Mouse (Mus musculus): ENCODE measurements at regions not wholly inside any gene's neighbourhood (a gene's known extent, or its start where the extent isn't known, plus 50 kb on each side); places are given as distances from the start of the nearest gene placed in this dataset.

DNA sequence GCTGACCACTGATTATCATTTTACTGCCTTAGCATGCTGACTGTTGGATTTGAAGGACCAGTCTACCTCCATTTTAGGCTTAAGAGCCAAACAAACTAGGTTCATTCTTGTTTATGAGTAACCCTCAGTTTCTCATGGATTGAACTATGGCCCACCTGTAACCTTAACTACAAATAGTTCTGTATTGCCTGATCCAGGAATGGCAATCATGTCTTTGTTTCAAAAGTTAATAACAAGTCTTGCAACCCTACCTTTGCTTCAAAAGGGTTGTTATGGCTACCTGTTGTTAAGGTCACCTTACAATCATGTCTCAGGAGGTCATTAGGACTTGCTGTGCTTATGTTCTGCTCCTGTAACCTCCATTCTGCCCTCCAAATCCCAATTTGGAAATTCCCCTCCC, 84.0 kb upstream of the Chd2 start:
- H3K36me3 ChIP-seq (ENCODE audit: control insufficient read depth, insufficient read depth, low read length, poor library complexity, severe bottlenecking): no peaks in the 10 kb centered on the region
- H3K4me3 ChIP-seq (ENCODE audit: insufficient read depth in 1 of 2, low read depth in 1 of 2, low read length in 2 of 2, poor library complexity in 1 of 2, severe bottlenecking in 1 of 2): no peak overlapping the region
- in situ Hi-C loops (cut with MboI; ENCODE audit: low sequenced_read_pairs in 2 of 2, unreplicated experiment in 2 of 2): no loop called here
- H3K9ac ChIP-seq (ENCODE audit: insufficient read depth, low read depth, low read length, poor library complexity, severe bottlenecking): no peak overlapping the region
- no peak for DNase-seq (ENCODE audit: low read depth, low spot score)
- H3K9me3 ChIP-seq (ENCODE audit: control insufficient read depth, insufficient read depth, low read depth, low read length): no peaks in the 10 kb centered on the region
- H3K27ac ChIP-seq (ENCODE audit: insufficient read depth, low read depth, low read length, poor library complexity, severe bottlenecking): no peak overlapping the region
- peaks cover 0 to 25% of the 10 kb centered on the region in 2 experiments; a peak in 2 of 4 replicates for H3K4me1 ChIP-seq (ENCODE audit: control insufficient read depth in 2 of 2, insufficient read depth in 2 of 2, low read length in 2 of 2, poor library complexity in 1 of 2)
- TF ChIP-seq HCFC1 (IDR thresholded peaks at IDR 0.05; ENCODE audit: borderline replicate concordance, insufficient read depth, low read length): no peak
- TF ChIP-seq CHD2 (IDR thresholded peaks at IDR 0.05; ENCODE audit: low read depth, low read length): no peak
- no peak for TF ChIP-seq ZC3H11A (IDR thresholded peaks at IDR 0.05; ENCODE audit: borderline replicate concordance, low read depth, low read length)
- TF ChIP-seq ZNF384 (IDR thresholded peaks at IDR 0.05; ENCODE audit: low read depth, low read length): no peak
- no peak for TF ChIP-seq MAFK (IDR thresholded peaks at IDR 0.05; ENCODE audit: insufficient read depth, low read depth, low read length)

DNA sequence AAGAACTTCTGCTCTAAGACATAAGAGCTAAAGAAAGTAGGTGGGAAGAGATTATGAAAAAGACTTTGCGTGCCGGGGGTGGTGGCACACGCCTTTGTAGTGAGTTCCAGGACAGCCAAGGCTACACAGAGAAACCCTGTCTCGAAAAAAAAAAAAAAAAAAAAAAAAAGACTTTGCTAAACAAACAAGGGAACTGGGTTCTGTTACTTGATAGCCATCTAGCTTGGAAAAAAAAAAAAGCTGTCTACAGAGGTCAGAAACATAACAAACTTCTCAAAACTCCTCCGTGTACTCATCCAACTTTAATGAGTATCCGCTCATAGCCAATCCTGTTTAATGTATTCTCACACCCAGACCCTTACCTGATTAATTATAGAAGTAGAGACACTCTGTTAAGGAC, 83.4 kb upstream of the Chd2 start:
- Histone ChIP-seq H3K9ac (ENCODE audit: insufficient read depth, low read depth, low read length, poor library complexity, severe bottlenecking) (no peak overlapping the region), H3K36me3 (ENCODE audit: control insufficient read depth, insufficient read depth, low read length, poor library complexity, severe bottlenecking) (no peaks in the 10 kb centered on the region), H3K4me3 (ENCODE audit: insufficient read depth in 1 of 2, low read depth in 1 of 2, low read length in 2 of 2, poor library complexity in 1 of 2, severe bottlenecking in 1 of 2) (no peak overlapping the region), H3K9me3 (ENCODE audit: control insufficient read depth, insufficient read depth, low read depth, low read length) (no peaks in the 10 kb centered on the region), H3K4me1 (ENCODE audit: control insufficient read depth in 2 of 2, insufficient read depth in 2 of 2, low read length in 2 of 2, poor library complexity in 1 of 2) (peaks cover 0 to 25% of the 10 kb centered on the region in 2 experiments; a peak in 2 of 4 replicates), H3K27ac (ENCODE audit: insufficient read depth, low read depth, low read length, poor library complexity, severe bottlenecking) (no peak overlapping the region)
- TF ChIP-seq MAFK (IDR thresholded peaks at IDR 0.05; ENCODE audit: insufficient read depth, low read depth, low read length) (no peak), CHD2 (IDR thresholded peaks at IDR 0.05; ENCODE audit: low read depth, low read length) (no peak), HCFC1 (IDR thresholded peaks at IDR 0.05; ENCODE audit: borderline replicate concordance, insufficient read depth, low read length) (no peak), ZNF384 (IDR thresholded peaks at IDR 0.05; ENCODE audit: low read depth, low read length) (no peak), ZC3H11A (IDR thresholded peaks at IDR 0.05; ENCODE audit: borderline replicate concordance, low read depth, low read length) (no peak)
- DNase-seq (ENCODE audit: low read depth, low spot score): no peak
- in situ Hi-C loops (cut with MboI; ENCODE audit: low sequenced_read_pairs in 2 of 2, unreplicated experiment in 2 of 2): no loop called here

DNA sequence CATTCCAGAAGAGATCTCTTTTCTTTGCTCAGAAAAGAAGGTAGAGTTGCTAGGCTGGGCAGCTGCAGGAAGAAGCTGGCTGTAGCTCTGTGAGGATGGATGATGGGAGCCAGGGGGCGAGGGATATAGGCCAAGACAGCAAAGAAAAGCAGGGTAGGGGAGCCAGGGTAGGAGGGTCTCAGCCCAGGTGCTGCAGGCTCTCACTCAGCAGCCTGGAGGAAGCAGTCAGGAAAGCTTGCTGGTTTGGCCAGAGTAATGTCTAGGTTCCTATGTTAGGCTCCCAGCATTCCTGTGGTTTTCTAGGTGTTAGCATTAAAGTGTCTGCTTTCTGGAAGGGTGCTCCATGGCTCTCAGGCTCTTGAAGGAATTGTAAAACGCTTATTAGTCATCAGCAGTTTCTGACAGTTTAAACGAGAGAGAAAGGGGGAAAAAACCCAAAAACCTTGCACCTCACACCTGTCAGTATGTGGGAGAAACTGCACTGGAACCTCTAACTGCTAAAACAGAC, 82.5 kb upstream of the Chd2 start:
- Histone ChIP-seq H3K4me3 (ENCODE audit: insufficient read depth in 1 of 2, low read depth in 1 of 2, low read length in 2 of 2, poor library complexity in 1 of 2, severe bottlenecking in 1 of 2) (no peak overlapping the region), H3K27ac (ENCODE audit: insufficient read depth, low read depth, low read length, poor library complexity, severe bottlenecking) (peak overlapping the region; percentile 59; the same call in 1 of the 2 replicates), H3K9ac (ENCODE audit: insufficient read depth, low read depth, low read length, poor library complexity, severe bottlenecking) (peak overlapping the region; percentile 42; the same call in 1 of the 2 replicates), H3K4me1 (ENCODE audit: control insufficient read depth in 2 of 2, insufficient read depth in 2 of 2, low read length in 2 of 2, poor library complexity in 1 of 2) (peaks cover 0 to 23% of the 10 kb centered on the region in 2 experiments; a peak in 2 of 4 replicates), H3K9me3 (ENCODE audit: control insufficient read depth, insufficient read depth, low read depth, low read length) (no peaks in the 10 kb centered on the region), H3K36me3 (ENCODE audit: control insufficient read depth, insufficient read depth, low read length, poor library complexity, severe bottlenecking) (no peaks in the 10 kb centered on the region)
- DNase-seq (ENCODE audit: low read depth, low spot score): no peak
- in situ Hi-C loops (cut with MboI; ENCODE audit: low sequenced_read_pairs in 2 of 2, unreplicated experiment in 2 of 2): no loop called here
- no peak for TF ChIP-seq HCFC1 (IDR thresholded peaks at IDR 0.05; ENCODE audit: borderline replicate concordance, insufficient read depth, low read length)
- no peak for TF ChIP-seq CHD2 (IDR thresholded peaks at IDR 0.05; ENCODE audit: low read depth, low read length)
- no peak for TF ChIP-seq ZC3H11A (IDR thresholded peaks at IDR 0.05; ENCODE audit: borderline replicate concordance, low read depth, low read length)
- no peak for TF ChIP-seq ZNF384 (IDR thresholded peaks at IDR 0.05; ENCODE audit: low read depth, low read length)
- no peak for TF ChIP-seq MAFK (IDR thresholded peaks at IDR 0.05; ENCODE audit: insufficient read depth, low read depth, low read length)

DNA sequence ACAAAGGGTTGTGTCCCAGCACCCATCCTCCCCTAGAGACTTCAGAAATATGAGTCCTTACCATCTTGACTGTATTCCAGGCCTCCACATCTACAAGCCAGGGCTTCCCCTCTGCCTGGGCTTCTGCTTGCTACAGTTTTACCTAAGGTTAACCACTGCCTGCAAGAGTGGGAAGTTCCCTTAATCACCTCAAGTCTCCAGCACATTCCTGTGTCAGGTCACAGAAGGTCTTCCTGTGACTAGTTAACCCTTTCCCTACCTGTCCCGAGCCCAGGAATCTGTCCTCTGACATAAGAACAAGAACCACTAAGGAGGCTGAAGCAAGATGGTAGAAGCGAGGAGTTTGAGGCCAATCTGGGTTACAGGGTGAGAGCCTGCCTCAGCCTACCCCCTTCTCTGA, 80.8 kb upstream of the Chd2 start:
- in situ Hi-C loops (cut with MboI; ENCODE audit: low sequenced_read_pairs in 2 of 2, unreplicated experiment in 2 of 2): no loop called here
- peaks cover 0 to 17% of the 10 kb centered on the region in 2 experiments; a peak in 2 of 4 replicates for H3K4me1 ChIP-seq (ENCODE audit: control insufficient read depth in 2 of 2, insufficient read depth in 2 of 2, low read length in 2 of 2, poor library complexity in 1 of 2)
- H3K36me3 ChIP-seq (ENCODE audit: control insufficient read depth, insufficient read depth, low read length, poor library complexity, severe bottlenecking): no peaks in the 10 kb centered on the region
- peak overlapping the region; percentile 80 for H3K27ac ChIP-seq (ENCODE audit: insufficient read depth, low read depth, low read length, poor library complexity, severe bottlenecking)
- DNase-seq (ENCODE audit: low read depth, low spot score): no peak
- TF ChIP-seq HCFC1 (IDR thresholded peaks at IDR 0.05; ENCODE audit: borderline replicate concordance, insufficient read depth, low read length) (no peak), ZNF384 (IDR thresholded peaks at IDR 0.05; ENCODE audit: low read depth, low read length) (no peak), ZC3H11A (IDR thresholded peaks at IDR 0.05; ENCODE audit: borderline replicate concordance, low read depth, low read length) (no peak)
- peak overlapping the region; percentile 69; the same call in 1 of the 2 replicates for H3K9ac ChIP-seq (ENCODE audit: insufficient read depth, low read depth, low read length, poor library complexity, severe bottlenecking)
- H3K4me3 ChIP-seq (ENCODE audit: insufficient read depth in 1 of 2, low read depth in 1 of 2, low read length in 2 of 2, poor library complexity in 1 of 2, severe bottlenecking in 1 of 2): peak overlapping the region in 1 of 2 experiments; percentile 57; a peak in 2 of 4 replicates
- H3K9me3 ChIP-seq (ENCODE audit: control insufficient read depth, insufficient read depth, low read depth, low read length): no peaks in the 10 kb centered on the region
